Mouse (Mus musculus): ENCODE measurements around the gene Abat. TPM values are rescaled to one million over a fixed set of nuclear protein-coding genes. Genes with fewer than 3 reads are reported as not detected.

Abat gene
- polyA plus RNA-seq (2021), result 25.8 TPM

GRCm38 (mm10) chr16:8513236-8513906 is at the start of gene Abat:
Gene Abat (plus strand): TSS chr16:8513429.
- in situ Hi-C loops (cut with MboI; ENCODE audit: low pct_unique_long_range_greater_than_20kb), result no loop called here
- peak; percentile 50 for DNase-seq (ENCODE audit: low read depth, low spot score)
- H3K27me3 ChIP-seq, result peaks cover 8% of the 10 kb centered on the region
- POLR2A ChIA-PET, result no interaction called here
- peak; percentile 99 for ATAC-seq
- CTCF ChIA-PET, result no interaction called here
- no peak for TF ChIP-seq CTCF (IDR thresholded peaks at IDR 0.05)

- no peak for ATAC-seq
- ChIA-PET CTCF (interaction anchor here (1.6 kb wide), 2 partner anchors 11 to 203 kb away, joined by 3 to 14 read pairs; no protein-coding TSS in a partner anchor), POLR2A (no interaction called here)
- no peak for DNase-seq (ENCODE audit: low read depth, low spot score)
- no peak for TF ChIP-seq CTCF (IDR thresholded peaks at IDR 0.05)
- H3K27me3 ChIP-seq, result peaks cover 4% of the 10 kb centered on the region
- in situ Hi-C loops (cut with MboI; ENCODE audit: low pct_unique_long_range_greater_than_20kb), result no loop called here
Measured at GRCm38 (mm10) chr16:8470132-8470531, 43.1 kb upstream of the Abat start.

GRCm38 (mm10) chr16:8470603-8471481 is 42.4 kb upstream of the Abat start, which contains the start of gene Mettl22:
Gene Mettl22 (plus strand): TSS chr16:8470788.
- DNase-seq (ENCODE audit: low read depth, low spot score), result peak; percentile 30
- peak; percentile 89 for ATAC-seq
- TF ChIP-seq CTCF (IDR thresholded peaks at IDR 0.05), result no peak
- in situ Hi-C loops (cut with MboI; ENCODE audit: low pct_unique_long_range_greater_than_20kb), result no loop called here
- POLR2A ChIA-PET, result interaction anchor here (1.2 kb wide), 1 partner anchor 12 kb away, joined by 3 read pairs; no protein-coding TSS in a partner anchor
- peaks cover 4% of the 10 kb centered on the region for H3K27me3 ChIP-seq
- CTCF ChIA-PET, result interaction anchor here (1.6 kb wide), 2 partner anchors 12 to 202 kb away, joined by 3 to 14 read pairs; no protein-coding TSS in a partner anchor

GRCm38 (mm10) chr16:8487396-8488005 is 25.7 kb upstream of the Abat start:
- no peaks in the 10 kb centered on the region for H3K27me3 ChIP-seq
- in situ Hi-C loops (cut with MboI; ENCODE audit: low pct_unique_long_range_greater_than_20kb), result no loop called here
- POLR2A ChIA-PET, result no interaction called here
- no peak for ATAC-seq
- CTCF ChIA-PET, result interaction anchor here (0.8 kb wide), 1 partner anchor 75 kb away, joined by 3 read pairs; no protein-coding TSS in a partner anchor
- no peak for DNase-seq (ENCODE audit: low read depth, low spot score)
- TF ChIP-seq CTCF (IDR thresholded peaks at IDR 0.05), result no peak

GRCm38 (mm10) chr16:8489340-8489739 is 23.9 kb upstream of the Abat start:
- H3K27me3 ChIP-seq, result no peaks in the 10 kb centered on the region
- no peak for ATAC-seq
- in situ Hi-C loops (cut with MboI; ENCODE audit: low pct_unique_long_range_greater_than_20kb), result no loop called here
- POLR2A ChIA-PET, result no interaction called here
- CTCF ChIA-PET, result interaction anchor here (1.5 kb wide), 1 partner anchor 76 kb away, joined by 5 read pairs; no protein-coding TSS in a partner anchor
- no peak for DNase-seq (ENCODE audit: low read depth, low spot score)
- no peak for TF ChIP-seq CTCF (IDR thresholded peaks at IDR 0.05)

GRCm38 (mm10) chr16:8491743-8492490 is 21.3 kb upstream of the Abat start:
- in situ Hi-C loops (cut with MboI; ENCODE audit: low pct_unique_long_range_greater_than_20kb), result loop anchor here (5.0 to 10.0 kb wide), 5 partner anchors 80 to 375 kb away; no protein-coding TSS in a partner anchor
- ATAC-seq (peak; percentile 54), DNase-seq (ENCODE audit: low read depth, low spot score) (no peak)
- CTCF ChIA-PET, result interaction anchor here (1.2 kb wide), 2 partner anchors 12 to 14 kb away, joined by 4 to 5 read pairs; no protein-coding TSS in a partner anchor
- no peak for TF ChIP-seq CTCF (IDR thresholded peaks at IDR 0.05)
- no peaks in the 10 kb centered on the region for H3K27me3 ChIP-seq
- POLR2A ChIA-PET, result no interaction called here

GRCm38 (mm10) chr16:8494268-8494667 is 19.0 kb upstream of the Abat start:
- ChIA-PET POLR2A (no interaction called here), CTCF (interaction anchor here (0.7 to 3.6 kb wide), 9 partner anchors 9 to 349 kb away, joined by 3 to 20 read pairs (median 6); partner anchors contain the start of gene Carhsp1)
- ATAC-seq, result peak; percentile 82
- DNase-seq (ENCODE audit: low read depth, low spot score), result no peak
- in situ Hi-C loops (cut with MboI; ENCODE audit: low pct_unique_long_range_greater_than_20kb), result loop anchor here (5.0 to 10.0 kb wide), 5 partner anchors 82 to 373 kb away; no protein-coding TSS in a partner anchor
- no peaks in the 10 kb centered on the region for H3K27me3 ChIP-seq
- peak; percentile 89 for TF ChIP-seq CTCF (IDR thresholded peaks at IDR 0.05)

- ATAC-seq (no peak), DNase-seq (ENCODE audit: low read depth, low spot score) (no peak)
- in situ Hi-C loops (cut with MboI; ENCODE audit: low pct_unique_long_range_greater_than_20kb), result loop anchor here (10.0 kb wide), 1 partner anchor 268 kb away; no protein-coding TSS in a partner anchor
- POLR2A ChIA-PET, result no interaction called here
- no peak for TF ChIP-seq CTCF (IDR thresholded peaks at IDR 0.05)
- CTCF ChIA-PET, result interaction anchor here (1.1 to 3.6 kb wide), 3 partner anchors 10 to 44 kb away, joined by 3 to 18 read pairs (median 4); no protein-coding TSS in a partner anchor
- H3K27me3 ChIP-seq, result no peaks in the 10 kb centered on the region
Measured at GRCm38 (mm10) chr16:8496967-8497366, 16.3 kb upstream of the Abat start.

- no peaks in the 10 kb centered on the region for H3K27me3 ChIP-seq
- ChIA-PET POLR2A (no interaction called here), CTCF (interaction anchor here (0.6 to 1.2 kb wide), 4 partner anchors 9 to 173 kb away, joined by 3 to 9 read pairs (median 4); no protein-coding TSS in a partner anchor)
- no peak for DNase-seq (ENCODE audit: low read depth, low spot score)
- TF ChIP-seq CTCF (IDR thresholded peaks at IDR 0.05), result no peak
- in situ Hi-C loops (cut with MboI; ENCODE audit: low pct_unique_long_range_greater_than_20kb), result no loop called here
- ATAC-seq, result no peak
Measured at GRCm38 (mm10) chr16:8504271-8504670, 9.0 kb upstream of the Abat start.
